Mouse (Mus musculus) lung, postnatal 0 days (tissue): ENCODE measurements around the gene Mib2.
"Not testable (repeated sequence)": the region's sequence is repeated elsewhere in the genome, so short reads cannot be mapped to it uniquely, and the experiment has no call there.

Source experiments
- CTCF ChIP-seq: IDR thresholded peaks from 2 replicates; pipeline ENCODE4 v1.5.1; 2016; ENCODE audit warnings: antibody characterized with exemption, mild to moderate bottlenecking
- EP300 ChIP-seq: IDR thresholded peaks from 2 replicates; pipeline ENCODE4 v1.6.1; 2016; ENCODE audit warnings: antibody characterized with exemption, mild to moderate bottlenecking, control low read depth

DNA sequence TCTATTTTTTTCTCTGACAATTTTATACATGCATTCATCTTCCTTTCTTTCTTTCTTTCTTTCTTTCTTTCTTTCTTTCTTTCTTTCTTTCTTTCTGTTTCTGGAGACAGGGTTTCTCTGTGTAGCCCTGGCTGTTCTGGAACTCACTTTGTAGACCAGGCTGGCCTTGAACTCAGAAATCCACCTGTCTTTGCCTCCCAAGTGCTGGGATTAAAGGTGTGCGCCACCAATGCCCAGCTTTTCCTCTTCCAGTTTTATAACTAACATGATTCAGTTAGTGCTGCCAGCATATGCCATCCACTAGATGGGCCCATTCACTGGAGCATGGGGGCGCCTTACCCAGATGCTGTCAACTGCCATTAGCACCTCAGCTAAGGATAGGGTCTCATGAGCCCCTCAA, 23.7 kb downstream of the Mib2 start, which contains the start of gene Gm10563:
- not testable (repeated sequence) for TF ChIP-seq CTCF, EP300
